Mouse (Mus musculus) hindbrain, embryonic 14.5 days (tissue): ENCODE measurements at regions not wholly inside any gene's neighbourhood (a gene's known extent, or its start where the extent isn't known, plus 50 kb on each side); places are given as distances from the start of the nearest gene placed in this dataset.

Experiments
- ATAC-seq: fragments of 200-750 bp; cut with Nextera tagmentation; 2 replicates; pipeline ENCODE4 v1.8.0; 2017; ENCODE audit warnings: moderate number of reproducible peaks, mild to moderate bottlenecking, moderate TSS enrichment, moderate library complexity; ENCODE audit not compliant: low FRiP score
- DNase-seq: peaks from one replicate; pipeline ENCODE4 v3.0.0-alpha.2; 2015; ENCODE audit warnings: low spot score
- H3K27ac ChIP-seq: fragments of 300-500 bp; sonication (generic); 2 replicates; pipeline ENCODE4 v1.5.1; 2014; ENCODE audit warnings: mild to moderate bottlenecking, moderate library complexity
- H3K27me3 ChIP-seq: fragments of 300-500 bp; sonication (generic); 2 replicates; pipeline ENCODE4 v1.6.1; 2014; ENCODE audit warnings: mild to moderate bottlenecking, low read length, mixed read lengths; ENCODE audit not compliant: control insufficient read depth, insufficient read depth
- H3K36me3 ChIP-seq: fragments of 300-500 bp; sonication (generic); replicated peaks from 2 replicates; pipeline ENCODE4 v1.6.1; 2014; ENCODE audit not compliant: control insufficient read depth, insufficient read depth
- H3K4me1 ChIP-seq: fragments of 300-500 bp; sonication (generic); replicated peaks from 2 replicates; pipeline ENCODE4 v1.6.1; 2014; ENCODE audit warnings: antibody characterized with exemption, low read length, mixed read lengths; ENCODE audit not compliant: control insufficient read depth, insufficient read depth
- H3K4me2 ChIP-seq: fragments of 300-500 bp; sonication (generic); replicated peaks from 2 replicates; pipeline ENCODE4 v1.6.1; 2014; ENCODE audit warnings: mild to moderate bottlenecking, moderate library complexity
- H3K4me3 ChIP-seq: fragments of 300-500 bp; sonication (generic); replicated peaks from 2 replicates; pipeline ENCODE4 v1.5.1; 2014; ENCODE audit warnings: mild to moderate bottlenecking, low read length
- H3K9ac ChIP-seq: fragments of 300-500 bp; sonication (generic); 2 replicates; pipeline ENCODE4 v1.6.1; 2014
- H3K9me3 ChIP-seq: fragments of 300-500 bp; sonication (generic); 2 replicates; pipeline ENCODE4 v1.6.1; 2016; ENCODE audit warnings: low read length; ENCODE audit not compliant: control insufficient read depth
- WGBS: fragments of 180-500 bp; shearing (Covaris S2); extraction: QIAGEN DNeasy Blood & Tissue Kit; methylation state at CpG from one replicate; pipeline ENCODE4 v1.1.7; 2014; 5-methylcytosine and 5-hydroxymethylcytosine counted together

GRCm38 (mm10) chr11:6900769-6901481, 63.5 kb upstream of the Gm11983 start:
- H3K4me2 ChIP-seq: peak overlapping the region; percentile 10; the same call in 1 of the 2 replicates
- H3K4me1 ChIP-seq: peaks cover 15% of the 10 kb centered on the region
- ATAC-seq (peak; percentile 54; the same call in 1 of the 2 replicates), DNase-seq (no peak)
- 42% methylated on average over 11 of the region's 11 CpGs for WGBS
- H3K27me3 ChIP-seq: no peaks in the 10 kb centered on the region
- H3K9me3 ChIP-seq: no peaks in the 10 kb centered on the region
- H3K9ac ChIP-seq: no peak overlapping the region
- no peak overlapping the region for H3K4me3 ChIP-seq
- no peaks in the 10 kb centered on the region for H3K36me3 ChIP-seq
- H3K27ac ChIP-seq: peak overlapping the region; percentile 56

- Histone ChIP-seq H3K9ac (no peak overlapping the region), H3K4me2 (peak overlapping the region; percentile 10; the same call in 1 of the 2 replicates), H3K9me3 (no peaks in the 10 kb centered on the region), H3K4me1 (peaks cover 15% of the 10 kb centered on the region), H3K36me3 (no peaks in the 10 kb centered on the region), H3K27me3 (no peaks in the 10 kb centered on the region), H3K27ac (peak overlapping the region; percentile 56), H3K4me3 (no peak overlapping the region)
- DNase-seq (no peak), ATAC-seq (peak; percentile 59; the same call in 1 of the 2 replicates)
- 31% methylated on average over 12 of the region's 12 CpGs for WGBS
These were observed 62.9 kb upstream of the Gm11983 start for GRCm38 (mm10) chr11:6900357-6900756.

- no peaks in the 10 kb centered on the region for H3K36me3 ChIP-seq
- DNase-seq (no peak), ATAC-seq (no peak)
- H3K4me2 ChIP-seq: no peak overlapping the region
- H3K27me3 ChIP-seq: no peaks in the 10 kb centered on the region
- peaks cover 15% of the 10 kb centered on the region for H3K4me1 ChIP-seq
- 80% methylated on average over 13 of the region's 13 CpGs for WGBS
- H3K27ac ChIP-seq: peak overlapping the region; percentile 56; the same call in 1 of the 2 replicates
- H3K9me3 ChIP-seq: no peaks in the 10 kb centered on the region
- H3K9ac ChIP-seq: no peak overlapping the region
- no peak overlapping the region for H3K4me3 ChIP-seq
These were observed 62.0 kb upstream of the Gm11983 start for GRCm38 (mm10) chr11:6899271-6900005.

- no peak overlapping the region for H3K4me3 ChIP-seq
- no peak overlapping the region for H3K9ac ChIP-seq
- H3K9me3 ChIP-seq: no peaks in the 10 kb centered on the region
- ATAC-seq (no peak), DNase-seq (no peak)
- H3K4me1 ChIP-seq: peaks cover 15% of the 10 kb centered on the region
- H3K36me3 ChIP-seq: no peaks in the 10 kb centered on the region
- no peak overlapping the region for H3K27ac ChIP-seq
- H3K4me2 ChIP-seq: no peak overlapping the region
- no peaks in the 10 kb centered on the region for H3K27me3 ChIP-seq
- 91% methylated on average over 5 of the region's 5 CpGs for WGBS
These were observed 61.1 kb upstream of the Gm11983 start for GRCm38 (mm10) chr11:6898357-6899097.

- H3K27ac ChIP-seq: no peak overlapping the region
- DNase-seq: no peak
- no peak overlapping the region for H3K4me2 ChIP-seq
- H3K4me1 ChIP-seq: peaks cover 14% of the 10 kb centered on the region
- no peak overlapping the region for H3K4me3 ChIP-seq
- no peaks in the 10 kb centered on the region for H3K36me3 ChIP-seq
- no peaks in the 10 kb centered on the region for H3K9me3 ChIP-seq
- no peaks in the 10 kb centered on the region for H3K27me3 ChIP-seq
- WGBS: 53% methylated on average over 8 of the region's 8 CpGs
- H3K9ac ChIP-seq: no peak overlapping the region
- no peak for ATAC-seq
These were observed 58.3 kb upstream of the Gm11983 start for GRCm38 (mm10) chr11:6895786-6896093.

GRCm38 (mm10) chr11:6894911-6895785, 57.7 kb upstream of the Gm11983 start:
- no peaks in the 10 kb centered on the region for H3K36me3 ChIP-seq
- WGBS: 28% methylated on average over 7 of the region's 7 CpGs
- DNase-seq: no peak

GRCm38 (mm10) chr11:6893734-6894133, 56.3 kb upstream of the Gm11983 start:
- H3K27me3 ChIP-seq: no peaks in the 10 kb centered on the region
- H3K9ac ChIP-seq: no peak overlapping the region
- no peaks in the 10 kb centered on the region for H3K9me3 ChIP-seq
- H3K36me3 ChIP-seq: no peaks in the 10 kb centered on the region
- H3K27ac ChIP-seq: no peak overlapping the region
- no peak for ATAC-seq
- WGBS: 72% methylated on average over 1 of the region's 1 CpGs
- H3K4me1 ChIP-seq: no peaks in the 10 kb centered on the region
- H3K4me3 ChIP-seq: no peak overlapping the region
- no peak overlapping the region for H3K4me2 ChIP-seq
- DNase-seq: no peak

More at GRCm38 (mm10) chr11:6894911-6895785, 57.7 kb upstream of the Gm11983 start:
- Histone ChIP-seq H3K4me1 (peaks cover 8% of the 10 kb centered on the region), H3K4me2 (no peak overlapping the region), H3K9ac (no peak overlapping the region), H3K27me3 (no peaks in the 10 kb centered on the region), H3K4me3 (no peak overlapping the region), H3K9me3 (no peaks in the 10 kb centered on the region), H3K27ac (no peak overlapping the region)
- ATAC-seq: no peak; the same call in 1 of the 2 replicates

- 96% methylated on average over 3 of the region's 3 CpGs for WGBS
- DNase-seq: no peak
These were observed 55.6 kb upstream of the Gm11983 start for GRCm38 (mm10) chr11:6893063-6893462.

More at GRCm38 (mm10) chr11:6893063-6893462, 55.6 kb upstream of the Gm11983 start:
- no peaks in the 10 kb centered on the region for H3K27me3 ChIP-seq
- no peak overlapping the region for H3K4me3 ChIP-seq
- H3K4me1 ChIP-seq: no peaks in the 10 kb centered on the region
- H3K9me3 ChIP-seq: no peaks in the 10 kb centered on the region
- H3K27ac ChIP-seq: no peak overlapping the region
- H3K9ac ChIP-seq: no peak overlapping the region
- H3K36me3 ChIP-seq: no peaks in the 10 kb centered on the region
- no peak overlapping the region for H3K4me2 ChIP-seq
- no peak for ATAC-seq
